Mouse (Mus musculus) right cerebral cortex, adult 2 months (tissue): ENCODE measurements at regions not wholly inside any gene's neighbourhood (a gene's known extent, or its start where the extent isn't known, plus 50 kb on each side); places are given as distances from the start of the nearest gene placed in this dataset.

ENCODE experiments used
- DNase-seq, 2 experiments: peaks; one replicate each; pipeline ENCODE4 v3.0.0; 2021 to 2022; ENCODE audit warnings: low spot score in 2 of 2

- no peak for DNase-seq
Observed at GRCm38 (mm10) chr8:6813816-6814215, 1708.7 kb upstream of the Slc10a2 start.

DNA sequence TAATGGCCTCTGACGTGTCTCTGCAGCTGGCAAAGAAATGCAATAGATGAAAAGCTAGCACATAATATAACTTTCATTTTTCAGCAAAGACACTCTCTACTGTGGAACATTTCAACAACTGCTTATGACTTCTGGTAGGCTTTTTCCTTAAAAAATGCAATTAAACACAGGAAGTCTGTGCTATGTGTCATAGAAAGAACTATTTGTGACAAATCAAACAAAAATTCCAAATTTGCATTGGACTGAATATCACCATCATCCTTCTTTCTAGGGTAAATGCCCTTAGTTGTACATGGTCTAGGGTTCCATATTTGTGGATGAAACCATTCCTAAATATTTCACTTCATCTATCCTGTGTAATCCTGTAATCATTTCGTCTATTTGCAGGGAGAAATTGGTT is 1702.0 kb upstream of the Slc10a2 start:
- no peak for DNase-seq

DNA sequence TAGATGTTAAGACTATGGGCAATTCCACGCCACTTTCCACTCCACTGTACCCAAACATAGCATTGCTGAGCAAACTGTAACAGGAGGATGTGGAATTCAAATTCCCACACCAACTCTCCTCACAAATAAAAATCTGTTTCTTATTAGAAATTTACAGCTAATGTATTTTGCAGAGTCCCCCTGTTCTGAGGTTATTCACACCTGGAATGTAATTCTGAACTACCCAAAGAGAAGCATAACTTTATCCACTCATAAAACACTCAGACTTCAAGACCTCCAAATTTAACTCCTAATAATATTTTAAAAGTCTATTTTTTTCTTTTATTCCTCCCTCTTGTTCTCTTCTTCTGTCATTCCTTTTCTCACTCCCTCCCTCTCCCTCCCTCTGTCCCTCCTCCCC is 1698.0 kb upstream of the Slc10a2 start:
- DNase-seq: no peak

DNA sequence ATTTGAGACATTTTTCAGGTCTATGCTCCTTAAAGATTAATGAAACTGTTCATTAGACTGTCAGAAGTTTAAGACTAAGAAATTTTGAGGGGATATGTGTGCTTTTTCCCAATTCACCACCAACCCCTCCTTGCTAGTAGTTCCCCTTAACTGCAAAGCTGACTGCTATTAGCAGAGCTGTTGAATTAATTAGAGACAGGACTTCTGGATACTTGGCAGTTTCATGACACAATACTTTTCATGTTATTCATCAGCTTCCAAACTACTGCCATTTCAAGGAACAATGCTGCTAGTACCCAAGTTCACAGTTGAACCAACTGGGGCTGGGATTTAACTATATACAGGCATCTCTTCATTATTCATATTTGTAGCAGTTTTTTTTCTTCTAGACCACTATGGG is 1695.9 kb upstream of the Slc10a2 start:
- DNase-seq: no peak

DNA sequence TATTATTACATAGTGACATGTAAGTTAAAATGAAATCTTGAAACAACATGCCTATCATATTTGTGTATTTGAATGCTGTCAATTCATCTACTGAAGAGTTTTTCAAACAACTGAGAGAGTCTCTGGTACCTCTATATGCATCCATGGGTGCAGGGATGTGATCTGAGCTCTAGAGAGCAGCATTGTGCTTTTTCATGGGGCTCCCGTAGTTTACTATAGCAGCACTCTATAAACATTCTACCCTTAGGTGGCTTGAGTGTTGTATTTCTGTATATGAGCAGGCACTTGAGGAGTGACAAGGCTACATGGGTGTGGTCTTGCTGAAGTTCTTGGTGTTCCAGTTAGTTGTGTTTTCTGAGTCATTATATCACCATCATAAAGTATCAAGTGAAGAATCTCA is 1683.9 kb upstream of the Slc10a2 start:
- no peak for DNase-seq

DNA sequence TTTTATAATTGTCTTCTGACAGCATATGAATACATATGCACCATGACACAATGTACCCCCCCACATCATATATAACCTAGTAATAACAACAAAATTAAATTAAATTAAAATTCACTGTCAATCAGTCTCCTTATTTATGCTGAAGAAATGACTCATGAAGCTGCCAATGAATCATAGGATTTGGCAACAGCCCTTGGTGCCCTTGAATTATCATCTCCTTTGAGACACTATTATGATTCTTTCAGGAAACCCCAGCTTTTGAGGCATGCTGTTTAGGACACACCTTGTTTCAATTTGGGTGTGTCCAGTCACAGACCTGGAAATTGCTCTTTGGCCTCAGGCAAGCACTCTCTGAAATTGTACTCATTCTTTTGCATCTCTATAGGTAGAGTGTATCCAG is 1675.8 kb upstream of the Slc10a2 start:
- no peak for DNase-seq

GRCm38 (mm10) chr8:6775103-6775502 is 1670.0 kb upstream of the Slc10a2 start:
- no peak for DNase-seq

DNA sequence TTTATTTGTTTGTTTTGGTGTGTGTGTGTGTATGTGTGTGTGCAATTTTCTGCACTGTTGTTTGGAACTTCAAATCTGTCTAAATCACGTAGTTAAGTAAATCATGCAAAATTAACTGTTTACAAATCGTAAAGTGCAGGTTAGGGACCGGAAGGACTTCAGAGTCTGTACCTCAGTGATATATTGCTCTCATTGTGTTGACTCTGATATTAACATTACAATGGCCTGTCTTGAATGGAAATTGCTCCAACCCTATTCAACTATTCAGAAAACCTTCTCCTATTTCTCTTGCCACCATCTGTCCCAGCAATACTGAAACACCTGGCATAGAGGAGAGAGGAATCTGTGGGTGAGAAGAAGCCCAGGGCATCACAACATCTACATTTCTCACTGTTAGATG is 1624.4 kb upstream of the Slc10a2 start:
- DNase-seq: no peak

GRCm38 (mm10) chr8:6708886-6709449 is 1603.8 kb upstream of the Slc10a2 start:
- DNase-seq: peak; percentile 10 to 14

DNA sequence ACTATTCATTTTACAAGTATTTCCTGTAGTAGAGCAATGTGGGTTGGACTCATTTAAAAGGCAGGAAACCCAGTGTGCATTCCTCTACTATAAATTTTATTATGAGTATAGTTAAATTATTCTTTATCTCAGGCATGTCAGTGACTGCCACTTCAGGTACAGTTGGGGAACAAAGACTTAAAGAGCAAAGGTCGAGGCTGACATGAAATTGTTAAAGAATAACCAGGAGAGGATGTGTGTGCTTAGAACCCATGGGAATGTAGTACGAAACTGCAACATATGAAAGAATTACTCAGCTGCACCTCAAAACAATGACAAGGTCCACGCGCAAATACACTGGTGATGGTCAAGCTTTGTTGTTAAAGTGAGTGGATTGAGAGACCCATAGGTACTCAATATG is 1583.4 kb upstream of the Slc10a2 start:
- DNase-seq: no peak

DNA sequence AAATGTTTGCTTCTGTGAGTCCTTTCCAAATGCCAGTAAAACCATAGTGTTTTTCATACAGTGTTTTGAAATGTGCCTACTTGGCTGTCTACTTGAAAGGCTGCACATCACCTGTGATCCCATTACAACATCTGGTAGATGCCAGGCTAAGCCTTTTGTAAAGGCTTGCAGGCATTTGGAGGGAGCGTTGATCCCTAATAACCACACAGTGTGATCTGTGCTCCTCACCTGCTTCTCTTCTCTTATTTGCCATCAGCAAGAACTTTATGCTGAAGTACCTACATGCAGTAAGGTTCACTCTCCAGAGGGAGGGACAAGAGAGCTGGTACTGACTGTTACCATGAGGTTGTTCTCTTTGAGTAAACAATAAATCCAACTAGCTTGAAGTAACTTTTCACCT is 1553.7 kb upstream of the Slc10a2 start:
- DNase-seq: no peak

DNA sequence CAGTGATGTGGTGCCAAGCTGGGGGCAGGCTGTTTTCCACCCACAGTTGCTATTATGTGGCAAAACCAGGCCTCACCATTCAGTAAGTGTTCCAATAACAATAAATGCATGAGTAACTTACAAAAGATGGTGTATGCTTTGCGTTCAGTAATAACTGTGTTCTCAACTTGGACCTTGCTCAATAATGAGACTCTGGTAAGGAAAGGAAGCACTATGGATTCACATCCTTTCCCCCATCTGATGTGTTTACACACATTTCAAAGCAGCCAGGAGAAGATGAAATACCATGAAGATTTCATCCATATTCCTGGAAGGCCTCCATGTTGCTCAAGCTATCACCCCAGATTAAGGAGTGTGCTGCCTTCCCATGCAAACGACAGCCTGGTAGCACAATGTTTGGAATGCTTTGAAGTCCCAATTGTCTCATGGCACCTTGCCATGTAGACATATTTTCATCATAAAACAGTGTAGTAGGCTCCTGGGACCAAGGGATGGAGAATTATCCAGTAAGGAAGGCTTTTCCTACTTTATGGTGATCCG is 1552.4 kb upstream of the Slc10a2 start:
- no peak for DNase-seq

DNA sequence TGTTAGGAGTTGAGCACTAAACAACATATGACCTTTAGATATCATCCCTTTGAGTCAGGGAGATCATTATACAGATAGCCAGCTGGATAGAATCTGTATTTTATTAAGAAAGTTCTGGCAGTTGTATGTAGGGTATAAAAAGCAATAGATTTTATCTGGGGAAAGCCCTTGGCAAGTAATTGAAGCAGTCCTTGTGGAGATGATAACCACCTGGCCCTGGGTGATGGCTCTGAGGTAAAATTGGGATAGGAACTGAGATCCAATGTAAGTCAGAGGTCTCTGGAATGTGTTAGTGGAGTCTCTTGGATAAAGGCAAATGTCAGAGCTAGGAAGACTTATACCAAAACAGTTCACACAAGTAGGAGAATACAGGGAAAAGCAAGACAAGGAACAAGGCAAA is 1547.0 kb upstream of the Slc10a2 start:
- no peak for DNase-seq

- DNase-seq: no peak
Observed at GRCm38 (mm10) chr8:6648083-6648482, 1542.9 kb upstream of the Slc10a2 start.

DNA sequence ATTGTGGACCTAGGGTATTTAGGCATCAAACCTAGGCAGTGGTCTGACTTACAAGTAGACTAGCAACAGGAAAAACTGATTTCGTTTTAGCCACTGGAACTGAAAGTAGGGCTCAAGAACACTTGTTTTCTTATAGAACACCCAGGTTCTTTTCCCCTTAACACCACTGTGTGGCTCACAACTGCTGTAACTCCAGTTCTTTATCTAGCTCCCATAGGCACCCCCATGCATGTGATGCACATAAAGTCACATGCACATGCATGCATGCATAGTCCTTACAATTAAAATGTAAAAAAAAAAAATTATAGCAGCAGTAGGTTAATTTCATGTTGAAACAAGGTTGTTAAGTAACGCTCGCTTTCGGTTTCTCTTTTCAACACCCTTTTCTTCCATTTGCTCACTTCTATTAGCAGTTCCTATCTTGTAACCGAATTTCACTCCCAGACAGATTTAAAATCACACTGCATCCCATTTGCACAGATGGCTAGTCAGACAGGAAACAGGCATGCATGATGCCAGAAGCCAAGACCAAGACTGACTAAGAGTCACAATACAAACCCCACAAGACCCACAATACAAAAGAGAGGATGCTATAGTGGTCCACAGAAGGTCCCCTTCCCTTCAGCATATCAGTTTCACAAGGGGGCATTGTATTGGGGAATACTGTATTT is 1540.3 kb upstream of the Slc10a2 start:
- DNase-seq: peak in 1 of 2 experiments; percentile 3

DNA sequence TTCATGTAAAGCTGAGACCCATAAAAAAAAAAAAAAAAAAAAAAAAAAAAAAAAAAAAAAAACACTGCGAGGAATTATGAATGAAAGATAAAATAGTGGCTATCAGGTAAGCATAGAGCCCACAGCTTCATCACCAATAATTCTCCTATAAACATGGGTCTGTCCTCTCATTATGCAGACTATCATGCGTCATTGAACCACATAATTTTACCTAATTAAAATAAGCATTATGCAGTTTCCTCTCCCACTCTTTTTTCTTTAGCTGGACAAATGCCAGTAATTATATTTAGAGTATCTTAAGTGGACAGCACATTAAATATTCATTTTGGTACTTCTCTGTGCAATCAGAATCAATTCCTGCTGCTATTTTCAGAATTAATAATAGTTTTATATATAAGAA is 1539.2 kb upstream of the Slc10a2 start:
- no peak for DNase-seq

- no peak for DNase-seq
Observed at GRCm38 (mm10) chr8:6627009-6627557, 1521.9 kb upstream of the Slc10a2 start.

DNA sequence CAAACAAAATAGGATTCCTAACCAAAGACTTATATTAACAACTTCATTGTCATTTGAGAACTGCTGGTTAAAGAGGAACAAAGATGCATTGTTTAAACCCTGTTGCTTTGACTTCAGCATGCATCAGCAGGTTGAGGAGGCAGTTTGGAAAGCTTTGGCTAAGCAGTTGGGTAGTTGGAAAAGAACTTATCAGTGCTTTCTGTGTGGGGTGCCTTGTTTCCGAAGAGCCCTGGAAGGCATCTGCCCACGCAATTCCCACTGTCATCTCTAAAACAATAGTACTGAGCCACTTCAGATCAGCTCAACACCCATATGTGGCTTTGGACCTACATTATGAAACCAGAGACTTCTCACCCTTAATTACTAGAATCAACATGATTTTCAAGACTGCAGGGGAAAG is 1503.7 kb upstream of the Slc10a2 start:
- no peak for DNase-seq

DNA sequence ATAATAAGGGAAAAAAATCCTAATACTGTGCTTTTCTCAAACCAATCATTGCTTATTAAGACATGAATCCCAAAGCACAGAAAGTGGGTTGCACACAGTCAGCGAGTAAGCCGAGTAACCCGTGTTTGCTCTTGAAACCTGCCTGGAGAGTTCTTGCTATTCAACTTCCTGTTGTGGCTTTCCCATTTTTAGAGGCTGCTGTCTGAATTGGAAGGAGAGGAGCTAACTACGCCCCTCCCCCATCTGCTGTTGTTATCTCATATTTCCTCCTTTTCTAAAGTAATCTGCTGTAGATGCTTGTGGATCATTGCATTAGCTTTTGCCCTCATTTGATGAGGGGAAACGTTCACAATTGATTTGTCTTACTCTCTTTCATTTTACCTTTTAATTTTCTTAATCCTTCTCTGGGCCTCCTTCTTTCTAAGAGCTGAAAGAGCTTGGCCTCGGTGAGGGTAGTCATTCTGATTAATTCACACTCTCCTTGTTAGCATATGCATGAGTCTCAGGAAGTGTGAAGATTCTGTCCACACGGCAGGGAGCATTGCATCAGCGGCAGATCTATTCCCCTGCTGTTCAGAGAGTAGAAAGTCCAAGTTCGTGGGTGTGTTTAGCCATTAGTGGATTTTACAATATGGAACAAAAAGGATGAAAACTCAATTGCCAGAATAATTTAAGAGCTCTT is 1501.8 kb upstream of the Slc10a2 start:
- DNase-seq: peak; percentile 18 to 22

DNA sequence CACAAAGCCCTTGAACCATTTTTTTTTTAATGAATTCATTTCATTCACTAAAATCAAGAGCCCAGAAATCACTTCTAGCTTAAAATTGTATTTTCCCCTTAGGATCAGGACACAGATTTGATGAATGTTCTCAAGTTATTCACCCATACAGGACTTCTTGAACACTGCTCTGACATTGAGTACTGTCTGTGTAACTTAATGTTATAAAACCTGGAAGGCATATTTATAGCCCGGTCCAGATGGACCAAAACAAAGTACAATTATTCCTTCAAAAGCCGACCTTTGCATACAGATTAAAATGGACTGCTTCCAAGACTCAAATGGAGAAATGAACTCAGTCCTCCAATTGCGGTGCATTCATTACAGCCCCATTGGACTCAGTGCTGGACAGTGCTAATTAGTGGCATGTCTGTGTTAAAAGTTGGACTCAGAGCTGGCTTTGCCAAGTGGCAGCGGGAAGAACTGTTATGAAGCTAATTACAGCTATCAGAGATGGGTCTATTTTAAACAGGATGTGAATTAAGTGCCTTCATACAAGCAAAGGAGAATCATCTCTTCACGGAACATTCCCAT is 1499.2 kb upstream of the Slc10a2 start:
- DNase-seq: peak; percentile 15 to 23

DNA sequence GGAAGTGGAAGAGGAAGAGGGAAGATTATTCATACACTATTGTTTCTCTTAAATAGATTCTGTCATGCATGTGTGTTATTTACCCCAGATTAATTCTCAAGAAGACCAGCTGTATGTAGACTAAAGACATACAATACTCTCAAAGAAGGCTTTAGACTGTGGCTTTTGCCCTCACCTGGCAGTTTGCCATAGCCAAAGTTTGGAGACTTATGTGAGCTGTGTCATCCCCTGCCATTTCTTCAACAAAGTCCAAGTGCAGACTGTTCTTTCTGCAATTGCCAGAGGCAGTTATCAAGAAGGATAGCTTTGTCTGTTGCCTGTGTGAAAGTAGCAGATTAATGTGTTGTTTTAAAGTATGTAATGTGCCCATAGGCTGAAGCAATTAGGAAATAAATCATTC is 1485.0 kb upstream of the Slc10a2 start:
- DNase-seq: no peak

DNA sequence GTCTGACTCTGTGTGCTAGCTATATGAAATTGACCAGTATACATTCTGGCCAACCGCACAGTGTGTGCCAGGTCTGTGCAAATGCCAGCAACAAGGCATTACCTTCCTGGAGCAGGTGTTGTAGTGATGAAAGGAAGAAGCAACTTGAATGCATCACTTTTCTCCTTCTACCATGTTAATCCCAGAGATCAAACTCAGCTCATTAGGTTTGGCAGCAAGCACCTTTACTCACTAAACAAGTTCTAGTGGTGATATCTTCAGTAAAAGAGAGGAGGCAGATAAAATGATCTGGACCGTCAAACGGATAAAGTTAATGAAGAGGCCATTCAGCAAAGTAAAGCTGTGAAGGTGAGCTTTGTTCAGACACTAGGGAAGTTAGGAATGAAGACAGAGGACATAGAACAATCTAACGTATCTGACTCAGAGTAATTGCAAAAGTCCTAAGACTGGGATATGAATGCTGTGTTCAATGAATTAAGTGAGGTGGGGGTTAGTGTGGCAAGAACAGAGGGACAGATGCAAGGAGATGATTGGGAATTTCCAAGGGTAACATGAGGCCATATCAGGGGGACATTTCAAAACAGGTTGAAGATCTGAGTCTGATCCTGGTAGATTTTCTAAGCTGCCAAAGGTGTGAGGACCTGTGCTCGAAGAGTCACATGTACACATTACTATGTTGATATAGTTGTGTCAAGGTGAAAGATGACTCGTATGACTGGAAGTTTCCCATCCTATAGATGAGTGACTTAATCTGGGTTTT is 1478.4 kb upstream of the Slc10a2 start:
- no peak for DNase-seq
